In the genomic region with DNA sequence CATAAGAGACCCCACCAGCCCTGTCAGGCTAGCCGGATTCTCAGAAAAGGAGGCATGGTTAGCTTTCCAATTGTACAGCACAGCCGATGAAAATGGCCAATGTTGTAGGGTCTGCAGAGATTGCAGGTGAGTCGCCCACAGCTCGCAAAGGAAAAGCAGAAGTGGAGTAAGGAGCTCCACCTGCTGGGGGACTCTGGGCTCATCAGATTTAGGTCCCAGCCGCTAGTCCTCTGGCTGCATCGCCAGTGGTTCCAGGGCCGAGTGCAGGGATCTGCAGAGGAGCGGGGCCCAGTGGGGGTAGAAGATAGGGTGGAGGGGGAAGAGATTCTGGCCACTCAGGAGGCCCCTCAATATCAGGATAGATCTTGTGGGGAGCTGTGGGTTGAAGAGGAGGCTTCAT, we compare ENCODE assay signal across 8 mouse cellular contexts. TPM values are rescaled to one million over a fixed set of nuclear protein-coding genes. Genes with fewer than 3 reads are reported as not detected.
A peak's percentile ranks its signal among the peaks of the same experiment; 100 is the strongest.
DNase-seq lines count a peak whose midpoint lies in the region; ATAC-seq and TF ChIP-seq lines count a peak whose summit lies in the region.

No protein-coding gene starts in this region.

- no peaks in the 10 kb centered on the region for H3K27me3 ChIP-seq in forebrain, embryonic 11.5 days (ENCODE audit: control insufficient read depth, insufficient read depth, low read length)
- no peaks in the 10 kb centered on the region for H3K27me3 ChIP-seq in forebrain, embryonic 10.5 days (ENCODE audit: poor library complexity, severe bottlenecking)

- H3K4me3 ChIP-seq in forebrain, embryonic 11.5 days (ENCODE audit: low read depth, low read length) = no peak overlapping the region
- H3K4me3 ChIP-seq in forebrain, embryonic 10.5 days = no peak overlapping the region
- no peak overlapping the region for H3K4me3 ChIP-seq in lung, adult 2 months (replicated peaks; ENCODE audit: extremely low read depth, low read depth, low read length)
- H3K4me3 ChIP-seq in cortical plate, adult 2 months (ENCODE audit: insufficient read depth, low read length) = no peak overlapping the region

- no peak overlapping the region for H3K27ac ChIP-seq in forebrain, embryonic 11.5 days (ENCODE audit: low read depth, low read length)
- no peak overlapping the region for H3K27ac ChIP-seq in forebrain, embryonic 10.5 days
- H3K27ac ChIP-seq in cortical plate, adult 2 months (ENCODE audit: insufficient read depth, low read length) = no peak overlapping the region

- H3K9ac ChIP-seq in forebrain, embryonic 11.5 days (ENCODE audit: low read length) = no peak overlapping the region

- no peak for TF ChIP-seq POLR2A in lung, adult 2 months (IDR thresholded peaks at IDR 0.05; ENCODE audit: borderline replicate concordance, extremely low read depth, low read depth, low read length)
- TF ChIP-seq POLR2A in cortical plate, adult 2 months (IDR thresholded peaks at IDR 0.05; ENCODE audit: extremely low read depth, insufficient read depth, low read length) = no peak

- TF ChIP-seq CTCF in lung, adult 2 months (IDR thresholded peaks at IDR 0.05; ENCODE audit: insufficient read depth, low read length) = peak; percentile 45
- TF ChIP-seq CTCF in cortical plate, adult 2 months (IDR thresholded peaks at IDR 0.05; ENCODE audit: extremely low read depth, insufficient read depth, low read length) = peak; percentile 44

- ATAC-seq in forebrain, embryonic 11.5 days (replicated peaks; ENCODE audit: low FRiP score) = 0 out of 2 replicates have a peak, but pooled peaks have one; percentile 42
- peak; percentile 74 for ATAC-seq in megakaryocyte-erythroid progenitor cell, adult 5-6 weeks (replicated peaks; ENCODE audit: low FRiP score, low TSS enrichment, poor library complexity, severe bottlenecking)

- no peak overlapping the region for H3K4me2 ChIP-seq in forebrain, embryonic 11.5 days (ENCODE audit: low read depth, low read length, severe bottlenecking)

- no peaks in the 10 kb centered on the region for H3K36me3 ChIP-seq in forebrain, embryonic 11.5 days (ENCODE audit: control insufficient read depth, insufficient read depth, low read length)
- H3K36me3 ChIP-seq in forebrain, embryonic 10.5 days (replicated peaks) = no peaks in the 10 kb centered on the region

- intact Hi-C loops in left cerebral cortex, postnatal 36 days (cut with DNase I) = no loop called here

- no peaks in the 10 kb centered on the region for H3K4me1 ChIP-seq in forebrain, embryonic 11.5 days (replicated peaks; ENCODE audit: control insufficient read depth, insufficient read depth, low read length)
- H3K4me1 ChIP-seq in forebrain, embryonic 10.5 days = no peaks in the 10 kb centered on the region
- no peaks in the 10 kb centered on the region for H3K4me1 ChIP-seq in lung, adult 2 months (ENCODE audit: control insufficient read depth, insufficient read depth, low read length)
- H3K4me1 ChIP-seq in cortical plate, adult 2 months (ENCODE audit: control insufficient read depth, insufficient read depth, low read length) = no peaks in the 10 kb centered on the region

- no peak for DNase-seq in forebrain, embryonic 11.5 days (ENCODE audit: low spot score)
- DNase-seq in forebrain, embryonic 10.5 days (ENCODE audit: extremely low spot score, low spot score) = no peak
- DNase-seq in lung, adult 2 months = no peak
- no peak for DNase-seq in lung, postnatal 14 days
- DNase-seq in adrenal gland, postnatal 25 days = no peak
- no peak for DNase-seq in left cerebral cortex, postnatal 36 days (ENCODE audit: low spot score in 2 of 2)

- H3K9me3 ChIP-seq in forebrain, embryonic 11.5 days (ENCODE audit: control insufficient read depth, low read length) = no peaks in the 10 kb centered on the region
- H3K9me3 ChIP-seq in forebrain, embryonic 10.5 days = no peaks in the 10 kb centered on the region

- 42% methylated on average over 8 of the region's 8 CpGs for WGBS in forebrain, embryonic 11.5 days
- 61% methylated on average over 8 of the region's 8 CpGs for WGBS in forebrain, embryonic 10.5 days
- WGBS in lung, adult 2 months = 40% methylated on average over 8 of the region's 8 CpGs

RNA-seq across cellular contexts. Expression of a gene that starts 31.5 kb away (rescaled TPM):
- 0.76 and 0.87 TPM in 2 replicates for polyA plus RNA-seq in forebrain, embryonic 11.5 days (2014; fragmentation: Nextera tagmentation; extraction: Ambion mirVana)
- 0.55 and 0.92 TPM in 2 replicates for polyA plus RNA-seq in forebrain, embryonic 10.5 days (2016; fragmentation: Nextera tagmentation; extraction: Ambion mirVana)
- polyA plus RNA-seq in lung, adult 2 months (2012; rRNA removed) = 3.7 and 4.3 TPM in 2 replicates
- polyA plus RNA-seq in cortical plate, adult 2 months (2012; rRNA removed) = 26.0 and 30.9 TPM in 2 replicates
- total RNA-seq in megakaryocyte-erythroid progenitor cell, adult 5-6 weeks (2014; fragmentation: Nextera tagmentation) = 0.09 and 2.8 TPM in 2 replicates
- 1.6 and 1.8 TPM in 2 replicates for total RNA-seq in megakaryocyte-erythroid progenitor cell, adult 5-6 weeks (2017)
- total RNA-seq in adrenal gland, postnatal 25 days (2021) = 3.3 and 4.7 TPM in 2 replicates
- 10 to 100 TPM; 15.2 to 29.4 TPM for total RNA-seq in left cerebral cortex, postnatal 36 days (2021)
